Mouse (Mus musculus) neural tube, embryonic 12.5 days (tissue): ENCODE measurements around the gene Xpo4. TPM values are rescaled to one million over a fixed set of nuclear protein-coding genes. Genes with fewer than 3 reads are reported as not detected.

Experiments
- ATAC-seq: fragments of 200-750 bp; cut with Nextera tagmentation; 2 replicates; pipeline ENCODE4 v1.8.0; 2017; ENCODE audit warnings: low read depth, mild to moderate bottlenecking, moderate TSS enrichment, moderate library complexity; ENCODE audit not compliant: low FRiP score
- H3K27ac ChIP-seq: fragments of 300-500 bp; sonication (generic); 2 replicates; pipeline ENCODE4 v1.5.1; 2016
- H3K27me3 ChIP-seq: fragments of 300-500 bp; sonication (generic); replicated peaks from 2 replicates; pipeline ENCODE4 v1.6.1; 2016; ENCODE audit warnings: mild to moderate bottlenecking
- H3K36me3 ChIP-seq: fragments of 300-500 bp; sonication (generic); 2 replicates; pipeline ENCODE4 v1.6.1; 2016; ENCODE audit warnings: mild to moderate bottlenecking
- H3K4me1 ChIP-seq: fragments of 300-500 bp; sonication (generic); 2 replicates; pipeline ENCODE4 v1.6.1; 2016
- H3K4me2 ChIP-seq: fragments of 300-500 bp; sonication (generic); replicated peaks from 2 replicates; pipeline ENCODE4 v1.6.1; 2016; ENCODE audit warnings: mild to moderate bottlenecking
- H3K4me3 ChIP-seq: fragments of 300-500 bp; sonication (generic); 2 replicates; pipeline ENCODE4 v1.5.1; 2016
- H3K9ac ChIP-seq: fragments of 300-500 bp; sonication (generic); 2 replicates; pipeline ENCODE4 v1.6.1; 2016; ENCODE audit warnings: mild to moderate bottlenecking
- H3K9me3 ChIP-seq: fragments of 300-500 bp; sonication (generic); 2 replicates; pipeline ENCODE4 v1.6.1; 2016; ENCODE audit warnings: mild to moderate bottlenecking
- WGBS: fragments of 180-500 bp; shearing (Covaris S2); methylation state at CpG from one replicate; pipeline ENCODE4 v1.1.7; 2016; 5-methylcytosine and 5-hydroxymethylcytosine counted together
- polyA plus RNA-seq: library from polyadenylated mRNA; unstranded; fragments of >200 nt; fragmentation: Nextera tagmentation; extraction: Ambion mirVana; gene quantifications from 2 replicates; pipeline ENCODE4 v1.2.1, GENCODE M21; 2016

Xpo4 gene
- polyA plus RNA-seq, 1 experiment from 2014 or later: 20.1 TPM

DNA sequence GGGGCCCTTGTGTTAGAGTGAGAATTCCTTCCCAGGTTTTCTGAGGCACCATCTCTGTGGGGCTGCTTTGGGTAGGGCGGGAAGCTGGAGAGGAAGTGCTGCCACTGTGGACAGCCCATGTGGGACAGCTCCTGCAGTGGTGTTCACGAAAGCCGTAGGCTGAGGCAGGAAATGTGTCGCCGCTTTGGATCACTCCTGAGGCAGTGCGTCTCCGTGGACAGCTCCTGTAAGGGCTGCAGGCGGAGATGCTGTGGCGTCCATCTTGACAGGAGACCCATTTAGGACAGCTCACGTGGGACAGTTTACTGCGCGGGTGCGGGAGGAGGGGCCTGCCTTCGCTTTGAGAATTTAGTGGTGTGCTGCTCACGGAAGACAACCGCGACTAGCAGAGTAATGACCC is 119.7 kb downstream of the Xpo4 start:
- 82% methylated on average over 17 of the region's 17 CpGs for WGBS
- Histone ChIP-seq H3K27me3 (no peaks in the 10 kb centered on the region), H3K9me3 (no peaks in the 10 kb centered on the region), H3K27ac (no peak overlapping the region), H3K9ac (no peak overlapping the region), H3K4me2 (no peak overlapping the region), H3K4me3 (no peak overlapping the region), H3K36me3 (peaks cover 8% of the 10 kb centered on the region; the same call in 1 of the 2 replicates), H3K4me1 (no peaks in the 10 kb centered on the region)
- no peak for ATAC-seq

- Histone ChIP-seq H3K36me3 (no peaks in the 10 kb centered on the region), H3K9ac (no peak overlapping the region), H3K9me3 (no peaks in the 10 kb centered on the region), H3K4me3 (no peak overlapping the region), H3K27me3 (no peaks in the 10 kb centered on the region), H3K4me2 (no peak overlapping the region), H3K4me1 (no peaks in the 10 kb centered on the region), H3K27ac (no peak overlapping the region)
- no peak for ATAC-seq
- 93% methylated on average over 13 of the region's 13 CpGs for WGBS
Observed at GRCm38 (mm10) chr14:57543420-57544039, 121.7 kb downstream of the Xpo4 start.

- Histone ChIP-seq H3K36me3 (no peaks in the 10 kb centered on the region), H3K27ac (no peak overlapping the region), H3K4me1 (peaks cover 3% of the 10 kb centered on the region; the same call in 1 of the 2 replicates), H3K9me3 (no peaks in the 10 kb centered on the region), H3K27me3 (no peaks in the 10 kb centered on the region), H3K4me3 (no peak overlapping the region), H3K4me2 (no peak overlapping the region), H3K9ac (no peak overlapping the region)
- WGBS: 64% methylated on average over 34 of the region's 34 CpGs
- no peak for ATAC-seq
Observed at GRCm38 (mm10) chr14:57542231-57542630, 123.0 kb downstream of the Xpo4 start.

DNA sequence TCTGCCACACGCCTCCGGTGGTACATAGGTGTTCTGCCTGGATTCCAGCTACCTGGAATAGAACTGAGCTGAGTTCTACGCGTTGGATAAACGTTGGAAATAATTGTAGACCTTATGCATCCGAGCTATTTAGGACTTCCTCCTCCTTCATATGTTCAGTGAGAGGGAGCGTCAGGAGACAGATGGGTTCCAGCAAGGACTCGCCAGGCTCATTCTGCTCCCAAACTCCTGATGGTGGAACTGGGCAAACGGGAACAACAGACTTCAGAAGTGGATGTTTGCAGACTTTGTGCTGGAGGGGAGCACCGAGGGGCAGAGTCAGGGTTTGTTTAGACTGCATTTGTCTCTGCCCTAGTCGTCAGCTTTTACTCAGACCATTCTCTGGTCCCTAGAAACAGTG is 124.5 kb downstream of the Xpo4 start:
- ATAC-seq: no peak
- Histone ChIP-seq H3K36me3 (no peaks in the 10 kb centered on the region), H3K4me3 (no peak overlapping the region), H3K4me2 (no peak overlapping the region), H3K27ac (no peak overlapping the region), H3K9ac (no peak overlapping the region), H3K9me3 (no peaks in the 10 kb centered on the region), H3K4me1 (peaks cover 7% of the 10 kb centered on the region; the same call in 1 of the 2 replicates), H3K27me3 (no peaks in the 10 kb centered on the region)
- WGBS: 86% methylated on average over 11 of the region's 11 CpGs

DNA sequence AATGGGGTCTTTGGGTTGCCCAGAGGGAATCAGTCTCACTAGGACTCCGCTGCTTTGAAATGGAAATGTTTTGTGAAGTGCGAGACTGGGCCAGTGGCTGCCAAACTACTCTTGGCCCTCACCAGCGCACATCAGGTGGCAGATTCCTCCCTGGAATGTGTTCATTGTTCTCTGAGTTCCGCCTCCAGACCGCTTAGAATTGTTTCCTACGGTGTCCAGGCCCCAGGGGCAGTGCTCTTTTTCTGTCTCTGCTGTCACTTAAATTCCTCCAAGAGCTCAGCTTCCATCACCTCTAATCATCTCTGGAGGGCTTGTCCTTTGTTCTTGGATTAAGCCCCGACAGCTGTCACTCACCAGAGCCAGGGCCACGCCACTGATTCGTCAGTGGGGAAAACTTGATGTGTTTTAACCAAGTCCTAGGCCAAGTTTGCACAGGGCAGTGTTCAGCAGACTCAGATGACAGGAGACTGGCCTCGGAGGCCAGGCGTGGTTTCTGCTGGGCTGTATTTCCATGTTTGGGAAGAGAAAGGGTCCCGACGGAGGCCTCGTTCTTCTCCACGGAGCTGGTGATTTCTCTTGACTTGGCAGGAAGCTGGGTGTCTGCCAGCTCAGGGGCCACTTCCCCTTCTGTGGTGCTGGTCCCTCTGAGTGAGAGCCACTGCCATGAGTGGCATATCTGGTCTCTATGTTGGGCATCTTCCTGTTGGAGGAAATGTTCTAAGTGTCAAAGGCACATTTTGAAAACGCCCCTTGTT is 127.8 kb downstream of the Xpo4 start:
- peaks cover 20% of the 10 kb centered on the region for H3K4me1 ChIP-seq
- no peaks in the 10 kb centered on the region for H3K9me3 ChIP-seq
- no peak overlapping the region for H3K27ac ChIP-seq
- H3K9ac ChIP-seq: no peak overlapping the region
- no peak overlapping the region for H3K4me2 ChIP-seq
- H3K4me3 ChIP-seq: no peak overlapping the region
- no peaks in the 10 kb centered on the region; the same call in none of the 2 replicates for H3K27me3 ChIP-seq
- H3K36me3 ChIP-seq: no peaks in the 10 kb centered on the region
- WGBS: 12% methylated on average over 16 of the region's 16 CpGs
- no peak for ATAC-seq

- H3K36me3 ChIP-seq: no peaks in the 10 kb centered on the region
- no peak overlapping the region for H3K4me2 ChIP-seq
- no peak overlapping the region for H3K9ac ChIP-seq
- no peaks in the 10 kb centered on the region for H3K9me3 ChIP-seq
- H3K27me3 ChIP-seq: no peaks in the 10 kb centered on the region; the same call in none of the 2 replicates
- H3K4me3 ChIP-seq: no peak overlapping the region
- no peak overlapping the region for H3K27ac ChIP-seq
- WGBS: 42% methylated on average over 9 of the region's 9 CpGs
- no peak for ATAC-seq
- H3K4me1 ChIP-seq: peaks cover 20% of the 10 kb centered on the region
Observed at GRCm38 (mm10) chr14:57536820-57537219, 128.4 kb downstream of the Xpo4 start.

- Histone ChIP-seq H3K4me2 (no peak overlapping the region), H3K9ac (no peak overlapping the region), H3K36me3 (no peaks in the 10 kb centered on the region), H3K4me1 (peaks cover 20% of the 10 kb centered on the region), H3K27me3 (no peaks in the 10 kb centered on the region; the same call in none of the 2 replicates), H3K4me3 (no peak overlapping the region), H3K9me3 (no peaks in the 10 kb centered on the region), H3K27ac (no peak overlapping the region)
- ATAC-seq: no peak
- 70% methylated on average over 6 of the region's 6 CpGs for WGBS
Observed at GRCm38 (mm10) chr14:57535646-57536045, 129.6 kb downstream of the Xpo4 start.

- ATAC-seq: no peak
- Histone ChIP-seq H3K4me2 (peak overlapping the region; percentile 26; the same call in 1 of the 2 replicates), H3K27ac (no peak overlapping the region), H3K36me3 (no peaks in the 10 kb centered on the region), H3K4me1 (peaks cover 20% of the 10 kb centered on the region), H3K9ac (no peak overlapping the region), H3K27me3 (no peaks in the 10 kb centered on the region; the same call in none of the 2 replicates), H3K9me3 (no peaks in the 10 kb centered on the region), H3K4me3 (no peak overlapping the region)
- WGBS: 5% methylated on average over 8 of the region's 8 CpGs
Observed at GRCm38 (mm10) chr14:57534961-57535360, 130.3 kb downstream of the Xpo4 start.

GRCm38 (mm10) chr14:57534346-57534745 is 130.9 kb downstream of the Xpo4 start:
- 7% methylated on average over 5 of the region's 5 CpGs for WGBS
- H3K9me3 ChIP-seq: no peaks in the 10 kb centered on the region
- H3K4me1 ChIP-seq: peaks cover 20% of the 10 kb centered on the region
- no peaks in the 10 kb centered on the region; the same call in none of the 2 replicates for H3K27me3 ChIP-seq
- no peaks in the 10 kb centered on the region for H3K36me3 ChIP-seq
- no peak for ATAC-seq
- no peak overlapping the region for H3K4me3 ChIP-seq
- H3K9ac ChIP-seq: no peak overlapping the region
- no peak overlapping the region for H3K27ac ChIP-seq
- H3K4me2 ChIP-seq: no peak overlapping the region

DNA sequence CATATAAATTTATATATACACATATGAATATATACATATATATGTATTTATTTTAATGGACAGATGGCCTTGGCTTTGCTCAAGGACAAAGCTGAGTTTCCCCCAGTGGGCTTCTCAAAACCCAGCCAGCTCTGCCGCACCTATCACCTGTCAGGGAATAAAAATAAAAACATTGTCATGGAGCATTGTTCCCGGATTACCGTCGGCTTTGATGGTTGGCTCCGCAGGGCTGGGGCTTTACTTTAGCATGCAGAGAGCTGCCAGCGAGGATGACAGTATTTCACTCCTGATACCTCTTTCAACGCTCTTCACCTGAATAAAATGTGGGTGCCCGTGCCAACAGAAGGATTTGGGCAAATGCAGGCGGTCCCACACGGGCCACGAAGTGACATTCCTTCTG is 131.4 kb downstream of the Xpo4 start:
- Histone ChIP-seq H3K27ac (no peak overlapping the region), H3K4me3 (no peak overlapping the region), H3K9me3 (no peaks in the 10 kb centered on the region), H3K4me1 (peaks cover 20% of the 10 kb centered on the region), H3K36me3 (no peaks in the 10 kb centered on the region), H3K4me2 (no peak overlapping the region), H3K27me3 (no peaks in the 10 kb centered on the region; the same call in none of the 2 replicates), H3K9ac (no peak overlapping the region)
- ATAC-seq: no peak
- 13% methylated on average over 11 of the region's 11 CpGs for WGBS

GRCm38 (mm10) chr14:57533214-57533613 is 132.0 kb downstream of the Xpo4 start:
- H3K36me3 ChIP-seq: no peaks in the 10 kb centered on the region
- no peaks in the 10 kb centered on the region for H3K9me3 ChIP-seq
- H3K4me3 ChIP-seq: no peak overlapping the region
- H3K27ac ChIP-seq: no peak overlapping the region
- no peak overlapping the region for H3K4me2 ChIP-seq
- H3K4me1 ChIP-seq: peaks cover 20% of the 10 kb centered on the region
- no peak overlapping the region for H3K9ac ChIP-seq
- no peaks in the 10 kb centered on the region; the same call in none of the 2 replicates for H3K27me3 ChIP-seq
- ATAC-seq: no peak
- WGBS: 37% methylated on average over 3 of the region's 3 CpGs

DNA sequence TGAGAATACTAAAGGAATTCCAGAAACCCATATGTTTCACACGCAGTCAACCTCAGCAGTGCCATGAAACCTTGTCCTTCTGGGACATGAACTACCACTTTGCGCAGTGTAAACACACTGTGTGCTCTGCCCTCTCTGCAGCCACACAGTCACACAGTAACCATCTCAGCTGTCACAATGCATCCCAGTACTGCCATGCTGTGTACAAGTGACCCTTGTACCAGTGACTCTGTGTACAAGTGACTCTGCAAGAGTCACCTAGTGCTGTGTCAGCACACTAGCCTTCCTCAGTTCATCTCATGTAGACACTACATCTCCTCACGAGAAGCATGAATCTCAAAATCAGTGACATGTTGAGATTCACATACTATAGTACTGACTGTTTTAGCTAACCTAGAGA is 132.7 kb downstream of the Xpo4 start:
- WGBS: 90% methylated on average over 3 of the region's 3 CpGs
- ATAC-seq: no peak
- peaks cover 20% of the 10 kb centered on the region for H3K4me1 ChIP-seq
- no peak overlapping the region for H3K9ac ChIP-seq
- H3K27me3 ChIP-seq: peaks cover 1% of the 10 kb centered on the region
- H3K4me2 ChIP-seq: no peak overlapping the region
- no peak overlapping the region for H3K27ac ChIP-seq
- no peaks in the 10 kb centered on the region for H3K9me3 ChIP-seq
- no peaks in the 10 kb centered on the region for H3K36me3 ChIP-seq
- no peak overlapping the region for H3K4me3 ChIP-seq
